Mouse (Mus musculus): ENCODE data around the gene Cpm. TPM values are rescaled to one million over a fixed set of nuclear protein-coding genes. Genes with fewer than 3 reads are reported as not detected.

Cpm gene
- polyA plus RNA-seq (2015; fragmentation: Nextera tagmentation; extraction: Ambion mirVana), result 6.2 and 6.9 TPM in 2 replicates

DNA sequence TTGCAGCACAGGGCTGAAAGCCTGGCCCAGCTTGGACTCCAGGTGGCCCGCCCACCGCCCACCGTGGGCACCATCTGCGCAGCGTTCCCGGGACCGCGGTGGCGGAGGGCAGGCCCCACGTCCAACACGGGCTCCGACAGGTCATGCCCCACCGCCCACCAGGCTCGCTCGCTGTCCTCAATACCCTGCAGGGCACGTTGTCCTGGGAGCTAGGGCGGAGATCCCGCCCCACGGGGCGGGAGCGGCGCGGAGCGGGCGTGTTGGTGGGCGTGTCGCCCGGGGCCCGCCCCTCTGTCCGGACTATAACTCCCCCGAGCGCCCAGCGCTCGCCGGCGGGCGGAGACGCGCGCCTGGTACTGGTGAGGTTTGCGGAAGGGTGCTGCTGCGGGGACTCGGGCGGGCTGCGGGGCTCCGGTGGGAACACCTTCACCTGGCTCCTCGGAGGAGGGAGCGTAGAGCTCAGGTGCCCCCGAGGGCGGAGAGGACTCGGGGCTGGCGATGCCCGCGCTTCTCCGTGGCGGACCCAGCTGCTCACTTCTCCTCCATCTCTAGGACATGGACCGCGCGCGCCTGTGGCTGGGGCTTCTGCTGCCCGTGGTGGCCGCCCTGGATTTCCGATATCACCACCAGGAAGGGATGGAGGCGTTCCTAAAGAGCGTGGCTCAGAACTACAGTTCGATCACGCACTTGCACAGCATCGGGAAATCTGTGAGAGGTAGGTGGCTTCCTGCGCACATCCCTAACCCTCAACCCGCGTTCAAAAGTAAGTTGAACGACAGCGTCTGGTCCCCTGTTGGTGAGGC lies at the start of gene Cpm:
Gene Cpm (plus strand): TSS at position 332 of the 803 bp plus-strand sequence.
- peak within 1 kb of the TSS; percentile 89 for H3K4me2 ChIP-seq
- H3K9ac ChIP-seq, result peak within 1 kb of the TSS; percentile 62
- peak; percentile 87 for ATAC-seq (ENCODE audit: low read depth)
- peak within 1 kb of the TSS; percentile 55 for H3K4me3 ChIP-seq
- H3K27me3 ChIP-seq, result peaks cover 51% of the 10 kb centered on the region
- H3K9me3 ChIP-seq, result no peaks in the 10 kb centered on the region
- WGBS, result under 1% methylated on average over 73 of the region's 73 CpGs
- H3K4me1 ChIP-seq (replicated peaks), result peaks cover 19% of the 10 kb centered on the region
- no peaks in the 10 kb centered on the region for H3K36me3 ChIP-seq
- H3K27ac ChIP-seq (replicated peaks), result no peak within 1 kb of the TSS

DNA sequence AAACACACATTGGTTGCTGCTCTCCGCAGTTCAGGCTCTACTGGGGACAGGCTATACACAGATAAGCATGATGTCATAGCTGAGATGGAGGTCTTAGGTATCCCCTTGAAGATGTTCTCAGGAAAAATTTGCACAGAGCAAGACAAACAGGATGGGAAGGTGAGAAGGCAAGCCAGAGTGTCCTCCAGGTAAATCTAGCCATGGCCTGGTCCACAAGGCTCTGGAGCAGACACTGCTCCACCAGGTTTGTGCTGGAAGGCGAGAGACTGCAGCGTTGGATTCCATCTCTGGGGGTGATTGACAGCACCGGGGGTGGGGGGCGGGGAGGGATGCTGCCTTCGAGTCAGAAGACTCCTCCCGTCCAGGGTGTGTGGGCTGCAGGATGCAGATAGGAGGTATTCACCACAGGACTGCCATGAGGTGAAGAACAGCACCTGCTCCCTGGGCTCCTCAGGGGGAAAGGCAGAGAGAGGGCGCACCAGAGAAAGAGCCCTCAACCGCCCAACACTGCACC lies 49.5 kb upstream of the Cpm start:
- no peaks in the 10 kb centered on the region for H3K27me3 ChIP-seq
- no peaks in the 10 kb centered on the region for H3K9me3 ChIP-seq
- no peak overlapping the region for H3K27ac ChIP-seq (replicated peaks)
- no peak overlapping the region for H3K4me2 ChIP-seq
- no peak overlapping the region for H3K4me3 ChIP-seq
- 62% methylated on average over 9 of the region's 9 CpGs for WGBS
- H3K4me1 ChIP-seq (replicated peaks), result peaks cover 19% of the 10 kb centered on the region
- no peaks in the 10 kb centered on the region for H3K36me3 ChIP-seq
- H3K9ac ChIP-seq, result no peak overlapping the region
- ATAC-seq (ENCODE audit: low read depth), result no peak

DNA sequence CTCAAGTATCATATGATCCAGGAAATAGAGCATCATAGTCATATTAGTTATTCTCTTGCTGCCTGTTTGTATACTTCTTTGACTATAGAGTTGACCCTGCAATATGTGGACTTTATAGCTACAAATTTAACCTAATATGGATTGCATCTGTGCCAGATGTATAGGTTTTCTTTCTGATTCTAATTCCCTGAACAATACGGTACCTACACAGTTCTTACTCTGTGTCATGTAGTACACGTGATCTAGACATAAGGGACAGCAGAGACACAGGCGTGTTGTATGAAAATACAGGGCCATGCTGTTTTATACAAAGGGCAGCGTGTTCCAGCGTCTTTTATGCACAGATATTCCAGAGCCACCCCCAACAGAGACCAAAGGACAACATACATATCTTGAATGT lies 48.9 kb upstream of the Cpm start:
- no peak overlapping the region for H3K4me3 ChIP-seq
- no peaks in the 10 kb centered on the region for H3K9me3 ChIP-seq
- no peak overlapping the region for H3K9ac ChIP-seq
- no peaks in the 10 kb centered on the region for H3K27me3 ChIP-seq
- no peaks in the 10 kb centered on the region for H3K36me3 ChIP-seq
- 89% methylated on average over 5 of the region's 5 CpGs for WGBS
- ATAC-seq (ENCODE audit: low read depth), result no peak
- H3K4me1 ChIP-seq (replicated peaks), result peaks cover 19% of the 10 kb centered on the region
- H3K27ac ChIP-seq (replicated peaks), result no peak overlapping the region
- no peak overlapping the region for H3K4me2 ChIP-seq

DNA sequence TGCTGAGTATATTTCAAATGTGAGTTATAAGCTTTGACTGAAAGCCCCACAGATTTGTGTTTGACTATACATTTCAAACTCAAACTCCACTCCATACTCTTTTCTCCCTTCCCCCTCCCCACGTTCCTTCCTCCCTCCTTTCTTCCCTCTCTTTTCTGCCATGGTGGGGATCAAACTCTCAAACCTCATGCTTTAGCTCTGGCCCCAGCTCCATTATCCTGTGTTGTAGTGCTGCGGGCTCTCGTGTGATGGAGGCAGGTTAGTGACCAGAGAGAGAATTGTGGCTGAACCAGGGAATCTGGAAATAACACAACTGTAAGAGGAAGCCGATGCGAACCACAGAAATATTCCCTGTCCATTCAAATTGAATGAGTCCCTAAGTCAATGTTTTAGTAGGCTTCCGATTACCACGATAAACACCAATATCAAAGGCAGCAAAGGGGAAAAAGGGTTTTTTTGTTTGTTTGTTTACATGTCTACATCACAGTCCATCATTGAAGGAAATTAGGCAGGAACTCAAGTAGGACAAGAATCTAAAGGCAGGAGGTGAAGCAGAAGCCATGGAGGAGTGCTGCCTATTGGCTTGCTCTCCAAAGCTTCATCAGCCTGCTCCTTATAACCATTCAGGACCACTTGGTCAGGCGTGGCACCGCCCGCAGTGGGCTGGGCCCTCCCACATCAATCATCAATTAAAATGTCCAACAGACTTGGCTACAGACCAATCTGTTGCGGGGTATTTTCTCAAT lies 48.1 kb upstream of the Cpm start:
- ATAC-seq (ENCODE audit: low read depth), result no peak
- 85% methylated on average over 11 of the region's 11 CpGs for WGBS

DNA sequence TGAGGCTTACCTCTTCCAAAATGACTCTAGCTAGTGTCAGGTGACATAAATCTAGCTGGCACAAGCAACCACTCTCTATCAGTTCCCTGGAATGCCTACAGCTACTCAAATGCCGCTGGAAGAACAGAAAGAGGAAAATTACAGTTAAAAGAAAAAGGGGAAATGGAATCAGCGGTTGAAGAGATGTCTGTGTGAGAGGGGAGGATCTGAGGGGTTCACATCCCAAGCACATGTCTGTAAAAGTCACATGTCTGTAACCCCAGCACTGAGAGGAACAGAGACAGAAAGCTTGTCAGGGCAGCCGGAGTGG lies 47.6 kb upstream of the Cpm start:
- Histone ChIP-seq H3K4me1 (replicated peaks) (peaks cover 11% of the 10 kb centered on the region; the same call in 1 of the 2 replicates), H3K27ac (replicated peaks) (no peak overlapping the region), H3K9me3 (no peaks in the 10 kb centered on the region), H3K9ac (no peak overlapping the region), H3K27me3 (no peaks in the 10 kb centered on the region), H3K4me2 (no peak overlapping the region), H3K4me3 (no peak overlapping the region), H3K36me3 (no peaks in the 10 kb centered on the region)
- 91% methylated on average over 3 of the region's 3 CpGs for WGBS
- ATAC-seq (ENCODE audit: low read depth), result no peak

More for the DNA sequence above, 48.1 kb upstream of the Cpm start:
- no peaks in the 10 kb centered on the region for H3K27me3 ChIP-seq
- no peak overlapping the region for H3K27ac ChIP-seq (replicated peaks)
- H3K4me1 ChIP-seq (replicated peaks), result peaks cover 11% of the 10 kb centered on the region; the same call in 1 of the 2 replicates
- H3K36me3 ChIP-seq, result no peaks in the 10 kb centered on the region
- no peak overlapping the region for H3K4me2 ChIP-seq
- no peaks in the 10 kb centered on the region for H3K9me3 ChIP-seq
- no peak overlapping the region for H3K9ac ChIP-seq
- no peak overlapping the region for H3K4me3 ChIP-seq

DNA sequence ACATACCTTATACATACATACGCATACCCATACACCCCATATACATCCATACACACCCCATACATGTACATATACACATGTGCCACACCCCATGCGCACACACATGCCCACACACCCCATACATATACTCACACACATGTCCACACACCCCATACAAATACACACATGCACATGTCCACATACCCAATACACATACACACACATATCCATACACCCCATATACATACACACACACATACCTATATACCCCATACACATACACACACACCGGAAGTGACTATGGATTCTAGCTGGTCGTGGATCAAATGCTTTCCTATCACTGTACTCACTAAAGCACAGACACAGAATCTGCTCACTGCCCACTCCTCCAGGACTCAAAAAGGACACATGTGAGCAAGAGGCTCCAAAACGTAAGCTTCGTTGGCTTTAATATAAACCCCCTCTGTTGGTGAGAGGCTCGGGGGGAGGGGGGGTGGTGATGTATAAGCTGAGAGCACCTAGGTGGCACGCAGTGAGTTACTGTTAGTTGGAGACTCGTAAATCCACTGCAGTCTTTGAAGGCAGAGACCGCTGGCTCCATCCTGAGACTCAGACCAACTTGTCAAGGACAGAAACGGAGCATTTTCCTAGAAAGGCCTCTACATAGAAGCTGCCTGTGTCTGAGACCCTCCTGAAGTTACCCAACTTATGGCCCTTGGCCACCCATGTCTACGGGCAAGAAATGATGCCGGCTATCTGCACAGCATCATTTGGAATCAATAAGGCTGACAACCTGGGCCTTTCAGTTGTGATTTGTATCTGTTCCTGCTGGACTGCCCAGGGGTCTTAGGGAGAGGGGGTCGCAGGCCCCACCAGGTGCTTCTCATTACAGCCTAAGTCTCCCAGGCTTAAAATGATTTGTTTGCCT lies 45.9 kb upstream of the Cpm start:
- Histone ChIP-seq H3K4me2 (no peak overlapping the region), H3K36me3 (no peaks in the 10 kb centered on the region), H3K27ac (replicated peaks) (no peak overlapping the region), H3K9ac (no peak overlapping the region), H3K4me3 (no peak overlapping the region), H3K9me3 (no peaks in the 10 kb centered on the region), H3K4me1 (replicated peaks) (peaks cover 16% of the 10 kb centered on the region), H3K27me3 (no peaks in the 10 kb centered on the region)
- 70% methylated on average over 14 of the region's 14 CpGs for WGBS
- ATAC-seq (ENCODE audit: low read depth), result no peak

DNA sequence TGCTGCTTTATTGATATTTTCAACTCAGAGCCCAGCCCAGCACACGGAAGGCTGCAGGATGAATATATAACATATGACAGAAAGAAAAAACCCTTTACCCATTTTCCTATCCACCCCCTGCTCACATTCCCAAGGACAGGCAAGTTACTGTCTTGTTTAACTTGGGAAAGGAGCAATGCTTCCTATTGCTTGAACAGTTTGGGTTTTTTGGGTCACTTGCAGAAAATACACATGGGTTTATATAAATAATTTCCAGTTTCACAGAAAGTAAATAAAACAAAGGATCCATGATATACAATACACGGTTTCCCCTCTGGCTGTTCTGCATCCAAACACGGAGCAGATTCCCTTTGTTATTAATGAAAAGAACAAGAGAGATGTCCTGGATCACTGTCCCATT lies 45.2 kb upstream of the Cpm start:
- WGBS, result 64% methylated on average over 3 of the region's 3 CpGs

DNA sequence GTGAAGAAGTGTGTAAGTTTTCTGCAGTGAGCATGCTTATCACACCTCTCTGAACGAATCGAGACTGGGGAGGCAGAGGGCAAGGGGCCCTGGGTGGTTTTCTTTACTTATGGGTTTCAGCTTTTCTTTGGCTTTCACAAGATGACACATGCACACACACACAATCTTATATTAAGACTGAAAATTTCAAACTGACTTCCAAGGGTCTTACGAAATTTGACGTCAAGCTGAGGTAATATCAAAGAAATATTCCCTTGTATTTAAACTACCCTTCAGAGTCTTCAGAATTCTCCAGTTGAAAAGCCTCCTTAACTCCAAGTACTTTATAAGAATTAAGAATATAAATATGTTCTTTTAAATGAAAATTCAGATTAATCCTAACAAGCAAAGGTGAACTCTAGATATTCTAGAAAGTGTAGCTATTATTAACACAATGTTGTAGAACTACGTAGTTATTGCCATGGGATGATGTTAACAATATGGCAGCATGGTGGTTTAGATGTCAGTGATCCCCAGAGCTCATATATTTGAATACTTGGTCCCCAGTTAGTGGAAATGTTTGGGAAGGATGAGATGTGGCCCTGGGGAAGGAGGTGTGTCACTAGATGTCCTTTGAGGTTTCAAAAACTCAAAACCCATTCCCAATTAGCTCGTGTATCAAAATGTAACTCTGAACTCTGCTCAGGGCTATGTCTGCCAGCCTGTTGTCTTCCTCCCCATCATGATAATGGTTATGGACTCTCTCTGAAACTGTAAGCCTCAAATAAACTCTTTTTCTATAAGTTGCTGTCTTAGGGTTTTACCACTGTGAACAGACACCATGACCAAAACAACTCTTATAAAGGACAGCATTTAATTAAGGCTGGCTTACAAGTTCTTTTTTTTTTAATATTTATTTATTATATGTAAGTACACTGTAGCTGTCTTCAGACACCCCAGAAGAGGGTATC lies 44.5 kb upstream of the Cpm start:
- no peak for ATAC-seq (ENCODE audit: low read depth)
- H3K4me1 ChIP-seq (replicated peaks), result peaks cover 16% of the 10 kb centered on the region
- H3K27me3 ChIP-seq, result no peaks in the 10 kb centered on the region
- H3K4me3 ChIP-seq, result no peak overlapping the region
- H3K27ac ChIP-seq (replicated peaks), result no peak overlapping the region
- 92% methylated on average over 6 of the region's 6 CpGs for WGBS
- H3K4me2 ChIP-seq, result no peak overlapping the region
- no peaks in the 10 kb centered on the region for H3K36me3 ChIP-seq
- no peaks in the 10 kb centered on the region for H3K9me3 ChIP-seq
- no peak overlapping the region for H3K9ac ChIP-seq

More for the DNA sequence above, 45.2 kb upstream of the Cpm start:
- ATAC-seq (ENCODE audit: low read depth), result no peak
- H3K27ac ChIP-seq (replicated peaks), result no peak overlapping the region
- no peaks in the 10 kb centered on the region for H3K27me3 ChIP-seq
- peaks cover 16% of the 10 kb centered on the region for H3K4me1 ChIP-seq (replicated peaks)
- no peak overlapping the region for H3K4me2 ChIP-seq
- no peaks in the 10 kb centered on the region for H3K9me3 ChIP-seq
- H3K4me3 ChIP-seq, result no peak overlapping the region
- H3K9ac ChIP-seq, result no peak overlapping the region
- H3K36me3 ChIP-seq, result no peaks in the 10 kb centered on the region

DNA sequence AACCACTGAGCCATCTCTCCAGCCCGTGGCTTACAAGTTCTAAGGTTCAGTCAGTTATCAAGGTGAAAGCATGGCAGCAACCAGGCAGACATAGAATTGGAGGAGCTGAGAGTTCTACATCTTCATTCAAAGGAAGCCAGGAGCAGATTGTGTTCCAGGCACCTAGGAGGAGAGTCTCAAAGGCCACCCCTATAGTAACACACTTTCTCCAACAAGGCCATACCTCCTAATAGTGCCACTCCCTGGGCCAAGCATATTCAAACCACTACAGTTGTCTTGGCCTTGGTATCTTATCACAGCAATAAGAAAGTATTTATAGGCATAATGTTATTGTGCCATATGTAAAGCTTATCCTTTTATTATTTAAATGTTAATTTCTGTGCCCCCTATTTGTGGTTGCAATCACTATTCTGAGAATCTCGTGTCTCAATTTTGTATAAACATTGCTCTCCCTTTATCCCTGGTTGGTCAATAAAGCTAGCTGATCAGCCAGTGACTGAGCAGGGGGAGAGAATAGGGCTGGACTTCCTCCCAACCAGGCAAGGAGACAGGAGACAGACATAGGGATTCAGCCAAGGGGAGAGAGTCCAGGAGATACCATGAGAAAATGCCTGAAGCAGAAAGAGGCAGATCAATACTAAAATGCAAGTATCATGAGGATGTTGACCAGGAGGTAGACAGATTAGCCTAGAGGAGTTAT lies 43.5 kb upstream of the Cpm start:
- Histone ChIP-seq H3K9me3 (no peaks in the 10 kb centered on the region), H3K9ac (no peak overlapping the region), H3K27ac (replicated peaks) (no peak overlapping the region), H3K4me2 (no peak overlapping the region), H3K4me3 (no peak overlapping the region), H3K27me3 (no peaks in the 10 kb centered on the region), H3K36me3 (no peaks in the 10 kb centered on the region), H3K4me1 (replicated peaks) (peaks cover 16% of the 10 kb centered on the region)
- no peak for ATAC-seq (ENCODE audit: low read depth)
- WGBS, result 84% methylated on average over 2 of the region's 2 CpGs

DNA sequence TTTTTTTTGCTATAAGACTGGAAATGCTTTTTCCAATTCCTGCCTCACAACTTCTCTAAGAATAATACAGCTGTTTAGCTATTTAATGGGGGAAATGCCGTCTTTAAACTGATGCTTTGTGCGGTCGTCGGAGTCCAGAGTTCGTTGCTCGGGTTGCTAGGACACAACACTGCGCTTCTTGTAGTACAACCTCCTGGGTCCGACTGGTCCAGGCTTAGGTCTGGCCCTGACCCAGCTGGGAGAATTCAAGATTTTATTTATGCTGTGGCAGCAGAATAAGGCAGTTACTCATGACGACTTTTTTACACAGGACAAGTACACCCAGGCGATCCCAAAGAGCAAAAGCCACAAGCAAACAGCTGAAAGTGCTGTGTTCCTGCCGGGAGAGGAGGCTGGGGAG lies 42.4 kb upstream of the Cpm start:
- Histone ChIP-seq H3K27me3 (no peaks in the 10 kb centered on the region), H3K4me2 (no peak overlapping the region), H3K9ac (no peak overlapping the region), H3K27ac (replicated peaks) (no peak overlapping the region), H3K4me3 (no peak overlapping the region), H3K36me3 (no peaks in the 10 kb centered on the region), H3K9me3 (no peaks in the 10 kb centered on the region), H3K4me1 (replicated peaks) (peaks cover 16% of the 10 kb centered on the region)
- WGBS, result 18% methylated on average over 11 of the region's 11 CpGs
- ATAC-seq (ENCODE audit: low read depth), result peak; percentile 87
